Mouse (Mus musculus) intestine, postnatal 0 days (tissue): Measurements from ENCODE around the gene Capn2. TPM values are rescaled to one million over a fixed set of nuclear protein-coding genes. Genes with fewer than 3 reads are reported as not detected.
A peak's percentile ranks its signal among the peaks of the same experiment; 100 is the strongest.

Source experiments
- ATAC-seq: fragments of 200-750 bp; cut with Nextera tagmentation; 2 replicates; pipeline ENCODE4 v1.8.0; 2017; ENCODE audit warnings: mild to moderate bottlenecking, moderate TSS enrichment, moderate library complexity
- H3K27ac ChIP-seq: fragments of 300-500 bp; sonication (generic); 2 replicates; pipeline ENCODE4 v1.5.1; 2014; ENCODE audit warnings: mild to moderate bottlenecking, low read depth, low read length, moderate library complexity
- H3K27me3 ChIP-seq: fragments of 300-500 bp; sonication (generic); replicated peaks from 2 replicates; pipeline ENCODE4 v1.6.1; 2014; ENCODE audit warnings: low read length, mixed read lengths; ENCODE audit not compliant: control insufficient read depth, insufficient read depth
- H3K36me3 ChIP-seq: fragments of 300-500 bp; sonication (generic); 2 replicates; pipeline ENCODE4 v1.6.1; 2014; ENCODE audit warnings: mild to moderate bottlenecking, moderate library complexity; ENCODE audit not compliant: control insufficient read depth, insufficient read depth
- H3K4me1 ChIP-seq: fragments of 300-500 bp; sonication (generic); replicated peaks from 2 replicates; pipeline ENCODE4 v1.6.1; 2014; ENCODE audit warnings: antibody characterized with exemption, low read length, mixed read lengths; ENCODE audit not compliant: control insufficient read depth, insufficient read depth
- H3K4me2 ChIP-seq: fragments of 300-500 bp; sonication (generic); replicated peaks from 2 replicates; pipeline ENCODE4 v1.6.1; 2014; ENCODE audit warnings: low read depth, mild to moderate bottlenecking, moderate library complexity
- H3K4me3 ChIP-seq: fragments of 300-500 bp; sonication (generic); 2 replicates; pipeline ENCODE4 v1.5.1; 2014; ENCODE audit warnings: low read depth, low read length
- H3K9ac ChIP-seq: fragments of 300-500 bp; sonication (generic); 2 replicates; pipeline ENCODE4 v1.6.1; 2014; ENCODE audit warnings: mild to moderate bottlenecking, low read depth, low read length
- H3K9me3 ChIP-seq: fragments of 300-500 bp; sonication (generic); 2 replicates; pipeline ENCODE4 v1.6.1; 2016; ENCODE audit warnings: mixed run types; ENCODE audit not compliant: control insufficient read depth
- CTCF ChIP-seq: sonication (generic); IDR thresholded peaks from 2 replicates; pipeline ENCODE4 v1.5.1; 2016; ENCODE audit warnings: low read depth, mild to moderate bottlenecking, control low read depth, antibody characterized with exemption, moderate library complexity
- WGBS: fragments of 180-500 bp; shearing (Covaris S2); extraction: QIAGEN DNeasy Blood & Tissue Kit; methylation state at CpG from one replicate; pipeline ENCODE4 v1.1.7; 2014; 5-methylcytosine and 5-hydroxymethylcytosine counted together
- polyA plus RNA-seq: library from polyadenylated mRNA; unstranded; fragments of >200 nt; fragmentation: Nextera tagmentation; extraction: Ambion mirVana; gene quantifications from 2 replicates; pipeline ENCODE4 v1.2.1, GENCODE M21; 2015

Gene Capn2
- polyA plus RNA-seq, 1 experiment from 2014 or later: 34.0 TPM

DNA sequence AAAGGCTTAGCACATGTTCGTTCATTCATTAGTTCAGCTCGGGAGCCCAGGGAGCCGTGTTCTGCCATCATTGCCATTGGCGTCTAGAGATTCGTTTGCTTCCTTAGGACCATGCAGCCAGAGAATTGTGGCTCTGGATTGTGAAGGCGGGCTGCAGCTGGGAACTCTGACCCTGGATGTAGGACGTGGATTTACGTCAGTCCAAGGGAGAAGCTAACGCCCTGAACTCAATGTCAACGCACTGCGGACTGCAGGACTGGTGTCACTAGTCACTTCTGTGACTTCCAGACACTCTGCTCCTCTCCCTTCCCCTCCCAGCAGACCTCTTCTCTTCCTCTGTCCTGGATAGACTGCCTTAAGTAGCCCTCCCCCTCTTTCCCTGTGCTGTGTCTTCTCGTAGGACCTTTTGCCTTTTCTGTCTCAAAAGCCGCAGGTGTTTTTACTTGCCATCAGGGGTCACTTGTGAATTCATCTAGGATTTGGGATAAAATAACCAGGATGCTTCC, 9.9 kb upstream of the Capn2 start:
- Histone ChIP-seq H3K4me1 (peaks cover 19% of the 10 kb centered on the region), H3K4me3 (no peak overlapping the region), H3K27ac (peak overlapping the region; percentile 66), H3K27me3 (no peaks in the 10 kb centered on the region), H3K9ac (no peak overlapping the region), H3K36me3 (no peaks in the 10 kb centered on the region), H3K4me2 (peak overlapping the region; percentile 52), H3K9me3 (0 out of 2 replicates have a peak, but pooled peaks cover 3% of the 10 kb centered on the region)
- no peak for ATAC-seq
- 50% methylated on average over 13 of the region's 13 CpGs for WGBS
- TF ChIP-seq CTCF: no peak

DNA sequence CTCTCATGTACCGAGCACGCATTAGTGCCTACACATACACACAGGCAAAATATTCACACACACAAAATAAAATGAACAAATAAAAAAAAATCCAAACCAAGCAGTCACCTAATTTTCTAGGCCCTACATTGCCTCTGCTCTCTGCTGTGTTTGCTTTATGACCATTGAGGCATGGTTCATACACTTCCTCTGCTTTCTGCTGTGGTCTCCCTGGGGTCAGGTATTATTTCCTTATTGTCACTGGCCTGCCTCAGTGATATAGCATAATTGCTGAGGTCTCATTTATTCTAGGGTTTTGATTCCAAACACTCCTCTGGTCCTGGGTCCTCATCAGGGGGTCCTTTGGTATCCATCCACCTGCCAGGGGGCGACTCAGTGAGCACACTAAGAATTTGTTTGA, 8.2 kb upstream of the Capn2 start:
- no peaks in the 10 kb centered on the region for H3K36me3 ChIP-seq
- 95% methylated on average over 3 of the region's 3 CpGs for WGBS
- TF ChIP-seq CTCF: no peak
- peaks cover 19% of the 10 kb centered on the region for H3K4me1 ChIP-seq
- no peak overlapping the region for H3K4me3 ChIP-seq
- H3K27me3 ChIP-seq: no peaks in the 10 kb centered on the region
- no peak overlapping the region for H3K27ac ChIP-seq
- no peak for ATAC-seq
- no peaks in the 10 kb centered on the region for H3K9me3 ChIP-seq
- H3K4me2 ChIP-seq: no peak overlapping the region
- H3K9ac ChIP-seq: no peak overlapping the region

DNA sequence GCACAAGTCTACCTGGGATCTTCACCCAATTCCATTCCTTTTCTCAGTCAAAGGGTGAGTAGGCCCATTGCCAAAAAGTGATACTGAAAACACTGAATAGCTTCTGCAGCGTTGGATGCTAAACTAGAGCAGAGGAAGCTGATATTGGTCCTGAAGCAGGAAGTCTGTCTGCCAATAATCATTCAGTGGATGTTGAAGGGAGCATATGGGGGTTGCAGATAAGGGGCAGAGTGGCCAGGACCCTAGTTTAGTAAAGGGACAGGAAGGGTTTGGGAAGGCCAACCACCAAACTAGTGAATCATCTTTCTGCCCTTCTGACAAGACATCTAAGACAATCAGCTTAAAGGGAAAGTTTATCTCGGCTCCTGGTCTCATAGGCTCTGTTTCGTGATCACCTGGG, 6.3 kb upstream of the Capn2 start:
- Histone ChIP-seq H3K4me3 (no peak overlapping the region), H3K9ac (no peak overlapping the region), H3K4me1 (peaks cover 17% of the 10 kb centered on the region), H3K36me3 (no peaks in the 10 kb centered on the region), H3K27ac (no peak overlapping the region), H3K27me3 (no peaks in the 10 kb centered on the region), H3K9me3 (no peaks in the 10 kb centered on the region), H3K4me2 (no peak overlapping the region)
- WGBS: 87% methylated on average over 3 of the region's 3 CpGs
- ATAC-seq: no peak
- TF ChIP-seq CTCF: no peak

DNA sequence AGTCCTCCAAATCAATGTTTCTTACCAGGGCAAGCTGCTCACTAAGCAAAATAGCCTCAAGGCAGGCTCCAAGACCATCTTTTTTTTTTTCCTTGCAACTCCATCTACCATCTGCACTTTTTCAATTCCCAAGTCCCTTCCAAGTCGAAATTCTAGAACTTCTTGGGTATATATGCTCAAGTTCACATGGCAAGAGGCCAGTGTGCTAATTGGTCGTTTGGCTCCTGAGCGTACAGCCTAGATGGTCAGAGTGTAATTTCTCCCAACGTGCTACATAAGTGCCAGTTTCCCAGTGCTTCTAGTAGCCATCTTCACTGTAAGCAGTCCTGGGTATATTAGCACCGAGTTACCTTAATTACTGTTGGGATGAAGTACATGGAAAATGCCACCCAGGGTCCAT, 5.6 kb upstream of the Capn2 start:
- Histone ChIP-seq H3K4me3 (no peak overlapping the region), H3K27ac (no peak overlapping the region), H3K9me3 (no peaks in the 10 kb centered on the region), H3K4me1 (peaks cover 11% of the 10 kb centered on the region), H3K4me2 (no peak overlapping the region), H3K9ac (no peak overlapping the region), H3K36me3 (no peaks in the 10 kb centered on the region), H3K27me3 (no peaks in the 10 kb centered on the region)
- no peak for ATAC-seq
- 79% methylated on average over 5 of the region's 5 CpGs for WGBS
- no peak for TF ChIP-seq CTCF

DNA sequence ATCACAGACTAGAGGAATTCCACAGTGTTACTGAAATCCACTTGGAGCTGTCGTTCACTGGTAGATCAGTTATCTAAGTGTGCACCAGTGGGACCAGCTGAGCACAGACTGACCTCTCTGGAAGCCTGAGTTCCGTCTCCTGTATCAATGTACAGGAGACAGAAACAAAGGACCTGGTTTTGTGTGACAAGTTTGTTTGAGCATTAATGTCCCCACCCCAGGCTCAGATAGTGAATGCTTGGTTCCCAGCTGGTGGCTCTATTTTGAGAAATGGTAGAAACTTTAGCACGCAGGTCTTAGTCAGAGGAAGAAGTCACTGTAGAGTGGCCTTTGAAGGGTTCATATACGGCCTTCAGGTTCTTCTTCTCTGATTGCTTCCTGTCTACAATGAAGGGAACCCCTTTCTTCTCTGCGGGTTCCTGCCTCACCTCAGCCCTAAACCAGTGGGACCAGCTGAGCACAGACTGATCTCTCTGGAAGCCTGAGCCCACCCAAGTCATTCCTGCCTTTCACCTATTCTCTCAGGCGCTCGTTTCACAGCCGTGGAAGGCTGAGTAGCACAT, 3.6 kb upstream of the Capn2 start:
- Histone ChIP-seq H3K9me3 (no peaks in the 10 kb centered on the region), H3K36me3 (no peaks in the 10 kb centered on the region), H3K4me3 (no peak overlapping the region), H3K27me3 (no peaks in the 10 kb centered on the region), H3K4me2 (no peak overlapping the region), H3K9ac (no peak overlapping the region), H3K27ac (no peak overlapping the region), H3K4me1 (no peaks in the 10 kb centered on the region)
- 74% methylated on average over 8 of the region's 8 CpGs for WGBS
- no peak for TF ChIP-seq CTCF
- ATAC-seq: no peak

DNA sequence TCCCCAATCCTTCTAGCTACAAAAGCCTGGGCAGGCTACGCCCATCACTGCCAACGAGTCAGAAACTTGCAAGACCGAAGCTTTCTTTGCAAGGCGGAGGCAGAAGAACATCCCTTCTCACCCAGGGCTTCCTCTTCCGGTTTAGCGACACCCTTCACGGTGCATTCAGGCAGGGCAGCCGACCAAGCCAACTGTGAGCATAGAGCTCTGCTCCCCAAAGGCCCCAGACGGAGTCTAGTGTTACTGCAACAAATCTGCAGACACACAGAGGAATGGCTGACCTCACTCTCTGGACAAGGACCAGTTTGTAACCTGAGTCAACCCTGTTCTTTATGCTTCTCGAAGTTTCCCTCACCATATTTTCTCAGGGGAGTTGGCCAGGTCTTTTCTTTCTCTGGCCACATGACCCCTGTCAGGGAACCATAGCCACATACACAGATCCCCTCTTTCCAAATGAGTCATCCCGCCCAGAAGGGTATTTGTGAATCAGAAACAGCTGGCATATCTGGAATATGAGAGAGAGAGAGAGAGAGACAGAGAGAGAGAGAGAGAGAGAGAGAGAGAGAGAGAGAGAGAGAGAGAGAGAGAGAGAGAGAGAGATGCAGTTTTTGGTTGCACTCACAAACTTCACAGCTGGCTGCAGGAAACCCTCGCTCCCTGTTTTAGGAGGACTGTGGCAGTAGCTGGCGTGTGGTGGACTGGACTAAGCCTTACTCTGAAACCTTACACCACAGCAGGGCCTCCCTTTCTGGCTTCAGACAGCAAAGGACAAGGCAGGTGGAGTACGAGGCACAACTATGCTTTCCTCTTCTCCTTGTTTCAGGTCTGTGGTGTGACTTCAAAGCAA, 2.9 kb upstream of the Capn2 start:
- 0 out of 2 replicates have a peak, but pooled peaks have one; percentile 26 for ATAC-seq
- Histone ChIP-seq H3K9ac (no peak overlapping the region), H3K27ac (0 out of 2 replicates have a peak overlapping the region, but pooled peaks have one; percentile 9), H3K36me3 (no peaks in the 10 kb centered on the region), H3K4me3 (no peak overlapping the region), H3K9me3 (no peaks in the 10 kb centered on the region), H3K4me2 (peak overlapping the region; percentile 24; the same call in 1 of the 2 replicates), H3K27me3 (no peaks in the 10 kb centered on the region), H3K4me1 (no peaks in the 10 kb centered on the region)
- peak; percentile 18; the same call in 1 of the 2 replicates for TF ChIP-seq CTCF
- WGBS: 41% methylated on average over 14 of the region's 14 CpGs
